Mouse (Mus musculus) heart, adult 2 months (tissue): ENCODE results near the gene Gadl1.

Experiments used
- CTCF ChIP-seq: fragments of 200-600 bp; IDR thresholded peaks from 2 replicates; pipeline ENCODE4 v1.8.1; 2022; ENCODE audit warnings: antibody characterized with exemption, mild to moderate bottlenecking, moderate library complexity
- POLR2A ChIP-seq: fragments of 200-500 bp; IDR thresholded peaks from 2 replicates; pipeline ENCODE4 v1.6.1; 2011; ENCODE audit warnings: mild to moderate bottlenecking, low read depth, low read length, control low read depth; ENCODE audit not compliant: insufficient read depth

GRCm38 (mm10) chr9:116041369-116041768 is 132.1 kb downstream of the Gadl1 start:
- TF ChIP-seq CTCF (no peak), POLR2A (no peak)
